Mouse (Mus musculus): ENCODE measurements around the gene Npff. TPM values are rescaled to one million over a fixed set of nuclear protein-coding genes. Genes with fewer than 3 reads are reported as not detected.

Npff gene
- polyA plus RNA-seq, 1 experiment from 2014 or later, result 0.42 TPM

- TF ChIP-seq CTCF (IDR thresholded peaks at IDR 0.05; ENCODE audit: low read depth), result no peak
- no peak for TF ChIP-seq EP300 (IDR thresholded peaks at IDR 0.05; ENCODE audit: low read depth)
- WGBS (ENCODE audit: insufficient replicate concordance), result 72% methylated on average over 3 of the region's 3 CpGs
- DNase-seq (no peak), ATAC-seq (no peak)
- Histone ChIP-seq H3K27ac (ENCODE audit: low read depth) (no peak overlapping the region), H3K27me3 (ENCODE audit: insufficient read depth, low read length) (no peaks in the 10 kb centered on the region), H3K4me2 (ENCODE audit: low read depth, low read length) (no peak overlapping the region), H3K36me3 (replicated peaks; ENCODE audit: insufficient read depth, low read length) (peaks cover 13% of the 10 kb centered on the region), H3K9me3 (ENCODE audit: low read length) (no peaks in the 10 kb centered on the region), H3K9ac (replicated peaks) (no peak overlapping the region), H3K4me3 (ENCODE audit: low read depth, low read length) (no peak overlapping the region), H3K4me1 (ENCODE audit: insufficient read depth) (peaks cover 10% of the 10 kb centered on the region)
Observed at GRCm38 (mm10) chr15:102508336-102508735, 16.4 kb downstream of the Npff start.

- Histone ChIP-seq H3K4me3 (ENCODE audit: low read depth, low read length) (no peak overlapping the region), H3K4me2 (ENCODE audit: low read depth, low read length) (no peak overlapping the region), H3K9me3 (ENCODE audit: low read length) (no peaks in the 10 kb centered on the region), H3K36me3 (replicated peaks; ENCODE audit: insufficient read depth, low read length) (peaks cover 19% of the 10 kb centered on the region), H3K4me1 (ENCODE audit: insufficient read depth) (peaks cover 10% of the 10 kb centered on the region), H3K27me3 (ENCODE audit: insufficient read depth, low read length) (no peaks in the 10 kb centered on the region), H3K9ac (replicated peaks) (no peak overlapping the region), H3K27ac (ENCODE audit: low read depth) (no peak overlapping the region)
- TF ChIP-seq EP300 (IDR thresholded peaks at IDR 0.05; ENCODE audit: low read depth) (no peak), CTCF (IDR thresholded peaks at IDR 0.05; ENCODE audit: low read depth) (no peak)
- DNase-seq (no peak), ATAC-seq (no peak)
Observed at GRCm38 (mm10) chr15:102507561-102507960, 17.2 kb downstream of the Npff start.

GRCm38 (mm10) chr15:102506864-102507263 is 17.9 kb downstream of the Npff start:
- no peaks in the 10 kb centered on the region for H3K27me3 ChIP-seq (ENCODE audit: insufficient read depth, low read length)
- no peaks in the 10 kb centered on the region for H3K9me3 ChIP-seq (ENCODE audit: low read length)
- no peak overlapping the region for H3K9ac ChIP-seq (replicated peaks)
- WGBS (ENCODE audit: insufficient replicate concordance), result 79% methylated on average over 1 of the region's 1 CpGs
- ATAC-seq (no peak), DNase-seq (no peak)
- TF ChIP-seq CTCF (IDR thresholded peaks at IDR 0.05; ENCODE audit: low read depth), result no peak
- no peak for TF ChIP-seq EP300 (IDR thresholded peaks at IDR 0.05; ENCODE audit: low read depth)
- no peak overlapping the region for H3K4me2 ChIP-seq (ENCODE audit: low read depth, low read length)
- H3K4me1 ChIP-seq (ENCODE audit: insufficient read depth), result peaks cover 10% of the 10 kb centered on the region
- H3K36me3 ChIP-seq (replicated peaks; ENCODE audit: insufficient read depth, low read length), result peaks cover 26% of the 10 kb centered on the region
- no peak overlapping the region for H3K4me3 ChIP-seq (ENCODE audit: low read depth, low read length)
- no peak overlapping the region for H3K27ac ChIP-seq (ENCODE audit: low read depth)

- ATAC-seq (no peak), DNase-seq (no peak)
- WGBS (ENCODE audit: insufficient replicate concordance), result 12% methylated on average over 2 of the region's 2 CpGs
- no peak for TF ChIP-seq CTCF (IDR thresholded peaks at IDR 0.05; ENCODE audit: low read depth)
- TF ChIP-seq EP300 (IDR thresholded peaks at IDR 0.05; ENCODE audit: low read depth), result no peak
- Histone ChIP-seq H3K27ac (ENCODE audit: low read depth) (no peak overlapping the region), H3K4me1 (ENCODE audit: insufficient read depth) (peaks cover 10% of the 10 kb centered on the region), H3K4me2 (ENCODE audit: low read depth, low read length) (no peak overlapping the region), H3K9ac (replicated peaks) (no peak overlapping the region), H3K4me3 (ENCODE audit: low read depth, low read length) (no peak overlapping the region), H3K27me3 (ENCODE audit: insufficient read depth, low read length) (no peaks in the 10 kb centered on the region), H3K36me3 (replicated peaks; ENCODE audit: insufficient read depth, low read length) (peaks cover 29% of the 10 kb centered on the region), H3K9me3 (ENCODE audit: low read length) (no peaks in the 10 kb centered on the region)
Observed at GRCm38 (mm10) chr15:102506464-102506830, 18.3 kb downstream of the Npff start.

GRCm38 (mm10) chr15:102505770-102506463 is 18.8 kb downstream of the Npff start:
- H3K36me3 ChIP-seq (replicated peaks; ENCODE audit: insufficient read depth, low read length), result peaks cover 34% of the 10 kb centered on the region
- peaks cover 10% of the 10 kb centered on the region for H3K4me1 ChIP-seq (ENCODE audit: insufficient read depth)
- H3K27ac ChIP-seq (ENCODE audit: low read depth), result no peak overlapping the region
- no peak overlapping the region for H3K4me2 ChIP-seq (ENCODE audit: low read depth, low read length)
- H3K4me3 ChIP-seq (ENCODE audit: low read depth, low read length), result no peak overlapping the region
- TF ChIP-seq EP300 (IDR thresholded peaks at IDR 0.05; ENCODE audit: low read depth) (no peak), CTCF (IDR thresholded peaks at IDR 0.05; ENCODE audit: low read depth) (no peak)
- ATAC-seq (no peak), DNase-seq (no peak)
- no peaks in the 10 kb centered on the region for H3K27me3 ChIP-seq (ENCODE audit: insufficient read depth, low read length)
- WGBS (ENCODE audit: insufficient replicate concordance), result 73% methylated on average over 9 of the region's 9 CpGs
- H3K9me3 ChIP-seq (ENCODE audit: low read length), result no peaks in the 10 kb centered on the region
- no peak overlapping the region for H3K9ac ChIP-seq (replicated peaks)

- ATAC-seq, result no peak
- Histone ChIP-seq H3K4me2 (ENCODE audit: low read depth, low read length) (no peak overlapping the region), H3K27me3 (ENCODE audit: insufficient read depth, low read length) (no peaks in the 10 kb centered on the region), H3K36me3 (replicated peaks; ENCODE audit: insufficient read depth, low read length) (peaks cover 41% of the 10 kb centered on the region), H3K27ac (ENCODE audit: low read depth) (no peak overlapping the region), H3K4me1 (ENCODE audit: insufficient read depth) (peaks cover 3% of the 10 kb centered on the region), H3K9ac (replicated peaks) (no peak overlapping the region), H3K4me3 (ENCODE audit: low read depth, low read length) (no peak overlapping the region), H3K9me3 (ENCODE audit: low read length) (no peaks in the 10 kb centered on the region)
- no peak for TF ChIP-seq CTCF (IDR thresholded peaks at IDR 0.05; ENCODE audit: low read depth)
- TF ChIP-seq EP300 (IDR thresholded peaks at IDR 0.05; ENCODE audit: low read depth), result no peak
- DNase-seq, result no peak
- 77% methylated on average over 12 of the region's 12 CpGs for whole genome bisulfite sequencing (ENCODE audit: insufficient replicate concordance)
Observed at GRCm38 (mm10) chr15:102505073-102505769, 19.5 kb downstream of the Npff start.

Measured in liver, postnatal 0 days (tissue).